Mouse (Mus musculus) CH12.LX (cell line): ENCODE results near the gene Mynn. TPM values are rescaled to one million over a fixed set of nuclear protein-coding genes. Genes with fewer than 3 reads are reported as not detected.
A peak's percentile ranks its signal among the peaks of the same experiment; 100 is the strongest.

Source experiments
- DNase-seq: peaks from one replicate; pipeline ENCODE4 v3.0.0-alpha.2; 2013; ENCODE audit errors: extremely low read depth
- H3K27ac ChIP-seq: 2 replicates; pipeline ENCODE4 v1.5.1; 2012; ENCODE audit warnings: low read depth, mild to moderate bottlenecking, control low read depth, moderate library complexity; ENCODE audit not compliant: insufficient read depth
- H3K27me3 ChIP-seq: replicated peaks from 2 replicates; pipeline ENCODE3; 2012; ENCODE audit warnings: inconsistent platforms
- H3K36me3 ChIP-seq, 2 experiments: replicated peaks in 1 of 2; 2 replicates each; pipeline versions ENCODE3 to v1.6.1; 2012; ENCODE audit warnings: inconsistent platforms in 1 of 2, low read length in 1 of 2, mild to moderate bottlenecking in 1 of 2, mixed read lengths in 1 of 2, moderate library complexity in 1 of 2; ENCODE audit not compliant: control insufficient read depth in 1 of 2, insufficient read depth in 1 of 2
- H3K4me1 ChIP-seq, 2 experiments: 2 replicates each; pipeline ENCODE4 v1.6.1; 2012; ENCODE audit warnings: inconsistent platforms in 1 of 2, moderate library complexity in 1 of 2; ENCODE audit not compliant: insufficient read depth in 2 of 2, control insufficient read depth in 1 of 2
- H3K4me2 ChIP-seq: 2 replicates; pipeline ENCODE4 v1.6.1; 2012; ENCODE audit warnings: low read depth, mild to moderate bottlenecking, control low read depth; ENCODE audit not compliant: poor library complexity, insufficient read depth, severe bottlenecking
- H3K4me3 ChIP-seq, 3 experiments: fragments of 150-350 bp in 1 of 3; sonication (generic) in 1 of 3; replicated peaks in 1 of 3; 2 replicates each; pipeline versions ENCODE3 to v1.5.1; 2011 to 2012; ENCODE audit warnings: low read depth in 2 of 3, low read length in 2 of 3, mild to moderate bottlenecking in 2 of 3, moderate library complexity in 2 of 3, control low read depth in 1 of 3, improper control_type of control experiment in 1 of 3, inconsistent platforms in 1 of 3, mixed read lengths in 1 of 3; ENCODE audit not compliant: poor library complexity in 1 of 3
- H3K79me2 ChIP-seq: replicated peaks from 2 replicates; pipeline ENCODE4 v1.6.1; 2012; ENCODE audit warnings: mild to moderate bottlenecking, moderate library complexity; ENCODE audit not compliant: control insufficient read depth, poor library complexity, insufficient read depth, severe bottlenecking; ENCODE audit errors: extremely low read depth
- H3K9ac ChIP-seq: 2 replicates; pipeline ENCODE4 v1.6.1; 2012; ENCODE audit warnings: low read depth, mild to moderate bottlenecking, control low read depth, moderate library complexity; ENCODE audit not compliant: insufficient read depth
- H3K9me3 ChIP-seq: replicated peaks from 2 replicates; pipeline ENCODE3; 2012; ENCODE audit warnings: low read length, inconsistent platforms, mixed read lengths
- BHLHE40 ChIP-seq: IDR thresholded peaks from 2 replicates; pipeline ENCODE4 v1.6.1; 2011; ENCODE audit warnings: mild to moderate bottlenecking, low read depth, low read length, improper control_type of control experiment
- ELF1 ChIP-seq: IDR thresholded peaks from 2 replicates; pipeline ENCODE4 v1.6.1; 2014; ENCODE audit warnings: low read depth, mild to moderate bottlenecking, inconsistent platforms, low read length, improper control_type of control experiment
- MXI1 ChIP-seq: IDR thresholded peaks from 2 replicates; pipeline ENCODE4 v1.6.1; 2011; ENCODE audit warnings: mild to moderate bottlenecking, low read depth, low read length, improper control_type of control experiment
- NELFE ChIP-seq: IDR thresholded peaks from 2 replicates; pipeline ENCODE4 v1.6.1; 2011; ENCODE audit warnings: low read depth, low read length, improper control_type of control experiment
- NRF1 ChIP-seq: IDR thresholded peaks from 2 replicates; pipeline ENCODE4 v1.6.1; 2014; ENCODE audit warnings: low read depth, mild to moderate bottlenecking, inconsistent platforms, low read length, improper control_type of control experiment, moderate library complexity
- POLR2A ChIP-seq: IDR thresholded peaks from 2 replicates; pipeline ENCODE4 v1.6.1; 2011; ENCODE audit warnings: low read depth, mild to moderate bottlenecking, improper control_type of control experiment, low read length
- POLR2AphosphoS2 ChIP-seq: IDR thresholded peaks from 2 replicates; pipeline ENCODE4 v1.6.1; 2011; ENCODE audit warnings: low read depth, low read length, improper control_type of control experiment
- RCOR1 ChIP-seq: conservative IDR thresholded peaks from 2 replicates; pipeline ENCODE4 v1.6.1; 2012; ENCODE audit warnings: low read depth, mild to moderate bottlenecking, inconsistent platforms, low read length, improper control_type of control experiment
- SMC3 ChIP-seq: IDR thresholded peaks from 2 replicates; pipeline ENCODE4 v1.6.1; 2011; ENCODE audit warnings: low read depth, low read length, improper control_type of control experiment
- TBP ChIP-seq: conservative IDR thresholded peaks from 2 replicates; pipeline ENCODE4 v1.6.1; 2011; ENCODE audit warnings: low read depth, low read length, improper control_type of control experiment
- TCF12 ChIP-seq: IDR thresholded peaks from 2 replicates; pipeline ENCODE4 v1.6.1; 2014; ENCODE audit warnings: low read depth, mild to moderate bottlenecking, inconsistent platforms, low read length, improper control_type of control experiment
- dilution Hi-C: fragments of 300-500 bp; cut with MboI; formaldehyde crosslinking; loops from 2 replicates; pipeline ENCODE4 v1.14.3; 2020; ENCODE audit warnings: low sequenced_read_pairs; ENCODE audit not compliant: extremely low pct_unique_long_range_greater_than_20kb, extremely low pct_ligation_motif_present
- in situ Hi-C: fragments of 300-500 bp; cut with MboI; formaldehyde crosslinking; loops from 3 replicates; pipeline ENCODE4 v1.14.3; 2019; ENCODE audit warnings: low sequenced_read_pairs, low pct_ligation_motif_present, low pct_unique_long_range_greater_than_20kb, mixed read lengths
- polyA plus RNA-seq: library from polyadenylated mRNA; unstranded; fragments of >175 nt; gene quantifications from 2 replicates; pipeline ENCODE4 v1.2.1, GENCODE M21; 2012; ENCODE audit warnings: low read depth; ENCODE audit not compliant: insufficient read length
- total RNA-seq, 2 experiments: library from RNA; depleted of rRNA; stranded (reverse); fragments of 300-350 nt in 1 of 2; fragments of >200 nt in 1 of 2; gene quantifications; 2 replicates each; pipeline ENCODE4 v1.2.3; 2012 to 2014

Gene Mynn
- total and polyA plus RNA-seq, 3 experiments: 11.9 to 31.1 (median 15.5) TPM

GRCm38 (mm10) chr3:30595111-30595832 is 6.6 kb upstream of the Mynn start:
- peaks cover 5 to 14% of the 10 kb centered on the region in 2 experiments for H3K4me1 ChIP-seq
- no peaks in the 10 kb centered on the region for H3K79me2 ChIP-seq
- H3K9me3 ChIP-seq: no peaks in the 10 kb centered on the region
- dilution Hi-C loops: no loop called here
- peak overlapping the region; percentile 37 for H3K4me2 ChIP-seq
- in situ Hi-C loops: loop anchor here (10.0 to 25.0 kb wide), 3 partner anchors 217 to 550 kb away; partner anchors contain the start of genes Cldn11 and Prkci
- DNase-seq: no peak
- H3K36me3 ChIP-seq: no peaks in the 10 kb centered on the region
- H3K4me3 ChIP-seq: peak overlapping the region; percentile 58 to 75 (median 60)
- TF ChIP-seq RCOR1 (no peak), ELF1 (0 out of 2 replicates have a peak, but pooled peaks have one; percentile 7), MXI1 (peak; percentile 26; the same call in 1 of the 2 replicates), SMC3 (no peak), NRF1 (peak; percentile 85), NELFE (0 out of 2 replicates have a peak, but pooled peaks have one; percentile 12), BHLHE40 (peak; percentile 95), TCF12 (0 out of 2 replicates have a peak, but pooled peaks have one; percentile 24), POLR2A (peak; percentile 44; the same call in 1 of the 2 replicates), POLR2AphosphoS2 (no peak)
- H3K27me3 ChIP-seq: no peaks in the 10 kb centered on the region
- peak overlapping the region; percentile 69 for H3K9ac ChIP-seq
- no peak overlapping the region for H3K27ac ChIP-seq

DNA sequence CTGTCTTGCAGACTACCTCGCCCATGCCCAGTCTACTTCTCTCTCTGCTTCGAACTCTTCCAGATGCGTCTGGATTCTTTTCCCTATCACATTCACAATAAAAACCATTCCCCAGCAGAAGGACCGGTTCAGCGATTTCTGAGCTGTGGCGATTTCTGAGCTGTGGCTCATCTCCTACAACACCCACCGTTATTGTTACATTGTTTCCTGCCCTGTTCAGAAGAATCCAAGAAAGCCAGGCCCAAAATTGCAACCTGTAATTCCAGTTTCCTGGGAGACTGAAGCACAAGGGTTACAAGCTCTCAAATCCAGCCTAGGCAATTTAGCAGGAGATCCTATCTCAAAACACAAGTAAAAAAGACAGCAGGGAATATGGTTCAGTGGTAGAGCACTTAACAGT is 4.6 kb upstream of the Mynn start:
- Histone ChIP-seq H3K79me2 (no peaks in the 10 kb centered on the region), H3K27me3 (no peaks in the 10 kb centered on the region), H3K4me3 (no peak overlapping the region), H3K9ac (no peak overlapping the region), H3K9me3 (no peaks in the 10 kb centered on the region), H3K4me1 (peaks cover 5 to 14% of the 10 kb centered on the region in 2 experiments), H3K4me2 (no peak overlapping the region), H3K27ac (no peak overlapping the region), H3K36me3 (no peaks in the 10 kb centered on the region)
- in situ Hi-C loops: loop anchor here (10.0 to 25.0 kb wide), 3 partner anchors 215 to 548 kb away; partner anchors contain the start of genes Cldn11 and Prkci
- dilution Hi-C loops: no loop called here
- no peak for DNase-seq
- no peak for TF ChIP-seq TBP
